Mouse (Mus musculus) MEL (cell line): Measurements from ENCODE around the gene C330007P06Rik. TPM values are rescaled to one million over a fixed set of nuclear protein-coding genes. Genes with fewer than 3 reads are reported as not detected.

Experiments
- DNase-seq: peaks from one replicate; pipeline ENCODE4 v3.0.0; 2011; ENCODE audit warnings: low read depth, low spot score
- H3K27ac ChIP-seq: 2 replicates; pipeline ENCODE4 v1.5.1; 2012; ENCODE audit warnings: low read depth, mild to moderate bottlenecking, control low read depth, low read length, moderate library complexity; ENCODE audit not compliant: control insufficient read depth
- H3K27me3 ChIP-seq, 2 experiments: fragments of 150-350 bp in 1 of 2; sonication (generic) in 1 of 2; 2 replicates each; pipeline ENCODE4 v1.6.1; 2012; ENCODE audit warnings: low read length in 2 of 2, mild to moderate bottlenecking in 2 of 2, improper control_type of control experiment in 1 of 2, moderate library complexity in 1 of 2; ENCODE audit not compliant: insufficient read depth in 2 of 2, control insufficient read depth in 1 of 2
- H3K36me3 ChIP-seq, 2 experiments: 2 replicates each; pipeline ENCODE4 v1.6.1; 2012 to 2014; ENCODE audit warnings: low read length in 2 of 2, improper control_type of control experiment in 1 of 2, inconsistent platforms in 1 of 2, mild to moderate bottlenecking in 1 of 2; ENCODE audit not compliant: insufficient read depth in 2 of 2, control insufficient read depth in 1 of 2
- H3K4me1 ChIP-seq, 2 experiments: fragments of 150-350 bp in 1 of 2; sonication (generic) in 1 of 2; 2 replicates each; pipeline ENCODE4 v1.6.1; 2012; ENCODE audit warnings: low read length in 2 of 2, improper control_type of control experiment in 1 of 2, mild to moderate bottlenecking in 1 of 2; ENCODE audit not compliant: insufficient read depth in 2 of 2, control insufficient read depth in 1 of 2
- H3K4me3 ChIP-seq, 2 experiments: fragments of 150-350 bp in 1 of 2; sonication (generic) in 1 of 2; 2 replicates each; pipeline ENCODE4 v1.5.1; 2012; ENCODE audit warnings: low read depth in 2 of 2, low read length in 2 of 2, mild to moderate bottlenecking in 2 of 2, moderate library complexity in 2 of 2, control low read depth in 1 of 2, improper control_type of control experiment in 1 of 2; ENCODE audit not compliant: control insufficient read depth in 1 of 2, insufficient read depth in 1 of 2
- H3K79me2 ChIP-seq: 2 replicates; pipeline ENCODE4 v1.6.1; 2012; ENCODE audit warnings: mild to moderate bottlenecking, low read length, moderate library complexity; ENCODE audit not compliant: control insufficient read depth, poor library complexity, insufficient read depth
- H3K9ac ChIP-seq: 2 replicates; pipeline ENCODE4 v1.6.1; 2012; ENCODE audit warnings: low read depth, mild to moderate bottlenecking, control low read depth, low read length, moderate library complexity; ENCODE audit not compliant: control insufficient read depth, poor library complexity, severe bottlenecking
- H3K9me3 ChIP-seq: fragments of 150-350 bp; sonication (generic); replicated peaks from 2 replicates; pipeline ENCODE4 v1.6.1; 2012; ENCODE audit warnings: mild to moderate bottlenecking, low read length, improper control_type of control experiment, moderate library complexity; ENCODE audit not compliant: insufficient read depth
- BHLHE40 ChIP-seq: IDR thresholded peaks from 2 replicates; pipeline ENCODE4 v1.6.1; 2012; ENCODE audit warnings: low read depth, mild to moderate bottlenecking, inconsistent platforms, low read length, improper control_type of control experiment, borderline replicate concordance
- CHD1 ChIP-seq: IDR thresholded peaks from 2 replicates; pipeline ENCODE4 v1.6.1; 2012; ENCODE audit warnings: low read depth, mild to moderate bottlenecking, inconsistent platforms, low read length, improper control_type of control experiment
- CHD2 ChIP-seq: IDR thresholded peaks from 2 replicates; pipeline ENCODE4 v1.6.1; 2011; ENCODE audit warnings: low read length, improper control_type of control experiment
- CTCF ChIP-seq, 3 experiments: IDR thresholded peaks in 2 of 3; conservative IDR thresholded peaks in 1 of 3; 2 replicates each; pipeline ENCODE4 v1.5.1; 2011 to 2012; ENCODE audit warnings: low read length in 3 of 3, low read depth in 2 of 3, mild to moderate bottlenecking in 2 of 3, improper control_type of control experiment in 1 of 3, inconsistent platforms in 1 of 3, mixed read lengths in 1 of 3, moderate library complexity in 1 of 3; ENCODE audit not compliant: control insufficient read depth in 1 of 3, insufficient read depth in 1 of 3, poor library complexity in 1 of 3, severe bottlenecking in 1 of 3
- E2F4 ChIP-seq: IDR thresholded peaks from 2 replicates; pipeline ENCODE4 v1.6.1; 2011; ENCODE audit warnings: low read depth, low read length, improper control_type of control experiment, borderline replicate concordance
- ELF1 ChIP-seq: IDR thresholded peaks from 2 replicates; pipeline ENCODE4 v1.6.1; 2014; ENCODE audit warnings: low read depth, mild to moderate bottlenecking, inconsistent platforms, low read length, improper control_type of control experiment, moderate library complexity
- EP300 ChIP-seq, 2 experiments: IDR thresholded peaks; 2 replicates each; pipeline ENCODE4 v1.6.1; 2011; ENCODE audit warnings: improper control_type of control experiment in 2 of 2, low read length in 2 of 2, low read depth in 1 of 2, mild to moderate bottlenecking in 1 of 2
- ETS1 ChIP-seq: IDR thresholded peaks from 2 replicates; pipeline ENCODE4 v1.6.1; 2012; ENCODE audit warnings: low read depth, mild to moderate bottlenecking, inconsistent platforms, low read length, improper control_type of control experiment, moderate library complexity
- GABPA ChIP-seq: IDR thresholded peaks from 2 replicates; pipeline ENCODE4 v1.6.1; 2012; ENCODE audit warnings: low read depth, mild to moderate bottlenecking, inconsistent platforms, low read length, improper control_type of control experiment, moderate library complexity
- GATA1 ChIP-seq: IDR thresholded peaks from 2 replicates; pipeline ENCODE4 v1.6.1; 2011; ENCODE audit warnings: low read depth, low read length, improper control_type of control experiment
- HCFC1 ChIP-seq: IDR thresholded peaks from 2 replicates; pipeline ENCODE4 v1.6.1; 2012; ENCODE audit warnings: low read depth, mild to moderate bottlenecking, inconsistent platforms, low read length, improper control_type of control experiment, moderate library complexity
- JUND ChIP-seq: IDR thresholded peaks from 2 replicates; pipeline ENCODE4 v1.6.1; 2011; ENCODE audit warnings: low read depth, mild to moderate bottlenecking, improper control_type of control experiment, low read length
- KAT2A ChIP-seq: conservative IDR thresholded peaks from 2 replicates; pipeline ENCODE4 v1.6.1; 2012; ENCODE audit warnings: low read depth, low read length, improper control_type of control experiment, inconsistent platforms
- MAFK ChIP-seq: IDR thresholded peaks from 2 replicates; pipeline ENCODE4 v1.6.1; 2011; ENCODE audit warnings: low read depth, mild to moderate bottlenecking, low read length, improper control_type of control experiment, borderline replicate concordance
- MAX ChIP-seq: IDR thresholded peaks from 2 replicates; pipeline ENCODE4 v1.6.1; 2011; ENCODE audit warnings: low read length, improper control_type of control experiment
- MAZ ChIP-seq: IDR thresholded peaks from 2 replicates; pipeline ENCODE4 v1.6.1; 2012; ENCODE audit warnings: low read depth, mild to moderate bottlenecking, inconsistent platforms, low read length, improper control_type of control experiment
- MEF2A ChIP-seq: IDR thresholded peaks from 2 replicates; pipeline ENCODE4 v1.6.1; 2014; ENCODE audit warnings: low read depth, mild to moderate bottlenecking, inconsistent platforms, low read length, improper control_type of control experiment; ENCODE audit not compliant: poor library complexity, insufficient replicate concordance, severe bottlenecking; ENCODE audit errors: extremely low read depth
- MXI1 ChIP-seq: IDR thresholded peaks from 2 replicates; pipeline ENCODE4 v1.6.1; 2011; ENCODE audit warnings: mild to moderate bottlenecking, low read depth, low read length, improper control_type of control experiment
- MYB ChIP-seq: IDR thresholded peaks from 2 replicates; pipeline ENCODE4 v1.6.1; 2011; ENCODE audit warnings: mild to moderate bottlenecking, low read depth, low read length, improper control_type of control experiment
- MYC ChIP-seq: IDR thresholded peaks from 2 replicates; pipeline ENCODE4 v1.6.1; 2011; ENCODE audit warnings: low read depth, mild to moderate bottlenecking, low read length, improper control_type of control experiment, moderate library complexity
- NELFE ChIP-seq: IDR thresholded peaks from 2 replicates; pipeline ENCODE4 v1.6.1; 2011; ENCODE audit warnings: low read depth, low read length, improper control_type of control experiment
- NRF1 ChIP-seq: IDR thresholded peaks from 2 replicates; pipeline ENCODE4 v1.6.1; 2014; ENCODE audit warnings: low read depth, mild to moderate bottlenecking, inconsistent platforms, low read length, improper control_type of control experiment, moderate library complexity; ENCODE audit not compliant: poor library complexity, insufficient read depth, severe bottlenecking
- POLR2A ChIP-seq, 2 experiments: IDR thresholded peaks; 2 replicates each; pipeline ENCODE4 v1.6.1; 2011 to 2012; ENCODE audit warnings: low read length in 2 of 2, mild to moderate bottlenecking in 2 of 2, control low read depth in 1 of 2, improper control_type of control experiment in 1 of 2, low read depth in 1 of 2, moderate library complexity in 1 of 2; ENCODE audit not compliant: control insufficient read depth in 1 of 2, insufficient read depth in 1 of 2, poor library complexity in 1 of 2
- POLR2AphosphoS2 ChIP-seq: IDR thresholded peaks from 2 replicates; pipeline ENCODE4 v1.6.1; 2011; ENCODE audit warnings: low read length, improper control_type of control experiment
- POLR2AphosphoS5 ChIP-seq: IDR thresholded peaks from 2 replicates; pipeline ENCODE4 v1.6.1; 2012; ENCODE audit warnings: low read depth, borderline replicate concordance, mild to moderate bottlenecking, inconsistent platforms, low read length, moderate library complexity, mixed read lengths
- RAD21 ChIP-seq: IDR thresholded peaks from 2 replicates; pipeline ENCODE4 v1.6.1; 2011; ENCODE audit warnings: mild to moderate bottlenecking, low read depth, low read length, improper control_type of control experiment
- RCOR1 ChIP-seq: IDR thresholded peaks from 2 replicates; pipeline ENCODE4 v1.6.1; 2012; ENCODE audit warnings: low read depth, mild to moderate bottlenecking, inconsistent platforms, low read length, improper control_type of control experiment
- SIN3A ChIP-seq: IDR thresholded peaks from 2 replicates; pipeline ENCODE4 v1.6.1; 2012; ENCODE audit warnings: low read length, improper control_type of control experiment, inconsistent platforms
- SMC3 ChIP-seq: IDR thresholded peaks from 2 replicates; pipeline ENCODE4 v1.6.1; 2011; ENCODE audit warnings: low read depth, low read length, improper control_type of control experiment
- TAL1 ChIP-seq: IDR thresholded peaks from 2 replicates; pipeline ENCODE4 v1.6.1; 2012; ENCODE audit warnings: mild to moderate bottlenecking, inconsistent platforms, low read length, moderate library complexity, mixed read lengths
- TBP ChIP-seq: IDR thresholded peaks from 2 replicates; pipeline ENCODE4 v1.8.0; 2011; ENCODE audit warnings: low read depth, low read length, improper control_type of control experiment
- TCF12 ChIP-seq: IDR thresholded peaks from 2 replicates; pipeline ENCODE4 v1.6.1; 2014; ENCODE audit warnings: low read depth, mild to moderate bottlenecking, inconsistent platforms, low read length, improper control_type of control experiment, moderate library complexity
- UBTF ChIP-seq: IDR thresholded peaks from 2 replicates; pipeline ENCODE4 v1.6.1; 2012; ENCODE audit warnings: low read depth, mild to moderate bottlenecking, inconsistent platforms, low read length, improper control_type of control experiment, moderate library complexity, borderline replicate concordance; ENCODE audit not compliant: insufficient read depth
- ZC3H11A ChIP-seq: IDR thresholded peaks from 2 replicates; pipeline ENCODE4 v1.6.1; 2012; ENCODE audit warnings: low read depth, mild to moderate bottlenecking, inconsistent platforms, low read length, improper control_type of control experiment
- ZKSCAN1 ChIP-seq: IDR thresholded peaks from 2 replicates; pipeline ENCODE4 v1.6.1; 2012; ENCODE audit warnings: low read depth, mild to moderate bottlenecking, inconsistent platforms, low read length, improper control_type of control experiment, moderate library complexity
- ZMIZ1 ChIP-seq: IDR thresholded peaks from 2 replicates; pipeline ENCODE4 v1.6.1; 2012; ENCODE audit warnings: low read depth, mild to moderate bottlenecking, inconsistent platforms, low read length, improper control_type of control experiment, moderate library complexity
- ZNF384 ChIP-seq: IDR thresholded peaks from 2 replicates; pipeline ENCODE4 v1.6.1; 2012; ENCODE audit warnings: low read depth, mild to moderate bottlenecking, inconsistent platforms, low read length, improper control_type of control experiment
- polyA plus RNA-seq, 2 experiments: library from polyadenylated mRNA; stranded (reverse) in 1 of 2; unstranded in 1 of 2; fragments of >175 nt in 1 of 2; fragments of >200 nt in 1 of 2; gene quantifications; 2 replicates each; pipeline versions ENCODE4 v1.2.1 to v1.2.4; 2012; ENCODE audit warnings: low replicate concordance in 2 of 2, low read depth in 1 of 2; ENCODE audit not compliant: insufficient read length in 2 of 2, insufficient read depth in 1 of 2, missing spikeins in 1 of 2
- total RNA-seq: library from RNA; depleted of rRNA; stranded (reverse); fragments of 300-350 nt; gene quantifications from 2 replicates; pipeline ENCODE4 v1.2.3, GENCODE M21; 2012

The C330007P06Rik gene
- total and polyA plus RNA-seq, 3 experiments, result 15.1 to 17.1 TPM; not detected in 1

GRCm38 (mm10) chrX:36874178-36874696 lies 326 bp upstream of the C330007P06Rik start:
- H3K79me2 ChIP-seq, result peaks cover 13% of the 10 kb centered on the region
- peak; percentile 91 for DNase-seq
- H3K27me3 ChIP-seq, result no peaks in the 10 kb centered on the region
- peaks cover 0 to 4% of the 10 kb centered on the region in 2 experiments; a peak in 2 of 4 replicates for H3K4me1 ChIP-seq
- peak overlapping the region; percentile 97 to 98 for H3K4me3 ChIP-seq
- H3K9ac ChIP-seq, result peak overlapping the region; percentile 98
- H3K36me3 ChIP-seq, result peaks cover 0 to 2% of the 10 kb centered on the region in 2 experiments; a peak in 2 of 4 replicates
- H3K27ac ChIP-seq, result peak overlapping the region; percentile 55
- H3K9me3 ChIP-seq, result no peaks in the 10 kb centered on the region
- TF ChIP-seq TBP, result 0 out of 2 replicates have a peak, but pooled peaks have one; percentile 34
- peak; percentile 92 for TF ChIP-seq ZMIZ1
- no peak for TF ChIP-seq MEF2A
- no peak for TF ChIP-seq ZC3H11A
- no peak for TF ChIP-seq MYB
- TF ChIP-seq POLR2AphosphoS5, result no peak
- no peak for TF ChIP-seq ZKSCAN1
- no peak for TF ChIP-seq E2F4
- TF ChIP-seq ETS1, result no peak
- peak; percentile 72 for TF ChIP-seq HCFC1
- no peak for TF ChIP-seq MAFK
- TF ChIP-seq POLR2AphosphoS2, result peak; percentile 88
- TF ChIP-seq GATA1, result no peak
- TF ChIP-seq KAT2A, result no peak
- peak; percentile 45; the same call in 1 of the 2 replicates for TF ChIP-seq MXI1
- no peak for TF ChIP-seq SMC3
- peak; percentile 81 to 88 for TF ChIP-seq POLR2A (IDR thresholded peaks at IDR 0.05; ENCODE audit: control insufficient read depth in 1 of 2, insufficient read depth in 1 of 2, low read depth in 1 of 2, low read length in 2 of 2, poor library complexity in 1 of 2)
- TF ChIP-seq RAD21, result no peak
- TF ChIP-seq MAX, result no peak
- TF ChIP-seq CTCF (IDR thresholded peaks at IDR 0.05 in 2 of 3, conservative IDR thresholded peaks at IDR 0.05 in 1 of 3; ENCODE audit: control insufficient read depth in 1 of 3, insufficient read depth in 1 of 3, low read depth in 2 of 3, low read length in 3 of 3, poor library complexity in 1 of 3, severe bottlenecking in 1 of 3), result no peak
- 0 out of 4 replicates have a peak, but pooled peaks of 1 of the 2 experiments have one; percentile 12 for TF ChIP-seq EP300 (IDR thresholded peaks at IDR 0.05; ENCODE audit: low read depth in 1 of 2, low read length in 2 of 2)
- no peak for TF ChIP-seq BHLHE40
- TF ChIP-seq SIN3A, result peak; percentile 60; the same call in 1 of the 2 replicates
- TF ChIP-seq MYC, result no peak
- no peak for TF ChIP-seq UBTF
- TF ChIP-seq TCF12, result peak; percentile 71
- TF ChIP-seq CHD2, result no peak
- TF ChIP-seq NRF1, result no peak
- peak; percentile 99 for TF ChIP-seq CHD1
- no peak for TF ChIP-seq ELF1
- no peak for TF ChIP-seq TAL1
- TF ChIP-seq ZNF384, result no peak
- no peak for TF ChIP-seq GABPA
- TF ChIP-seq NELFE, result peak; percentile 89
- no peak for TF ChIP-seq RCOR1
- 0 out of 2 replicates have a peak, but pooled peaks have one; percentile 59 for TF ChIP-seq MAZ
- no peak for TF ChIP-seq JUND
